Mouse (Mus musculus) embryonic facial prominence, embryonic 10.5 days (tissue): ENCODE results near the gene Rnaset2a. TPM values are rescaled to one million over a fixed set of nuclear protein-coding genes. Genes with fewer than 3 reads are reported as not detected.
A peak's percentile ranks its signal among the peaks of the same experiment; 100 is the strongest.
"Not testable (repeated sequence)": the region's sequence is repeated elsewhere in the genome, so short reads cannot be mapped to it uniquely, and the experiment has no call there.

ENCODE experiments used
- DNase-seq: peaks from one replicate; pipeline ENCODE4 v3.0.0-alpha.2; 2017; ENCODE audit warnings: low spot score
- H3K27ac ChIP-seq: fragments of 300-500 bp; sonication (generic); replicated peaks from 2 replicates; pipeline ENCODE4 v1.5.1; 2016; ENCODE audit warnings: mild to moderate bottlenecking
- H3K27me3 ChIP-seq: fragments of 300-500 bp; sonication (generic); replicated peaks from 2 replicates; pipeline ENCODE4 v1.6.1; 2016; ENCODE audit warnings: low read depth, mild to moderate bottlenecking; ENCODE audit not compliant: poor library complexity, severe bottlenecking
- H3K36me3 ChIP-seq: fragments of 300-500 bp; sonication (generic); replicated peaks from 2 replicates; pipeline ENCODE4 v1.6.1; 2016; ENCODE audit warnings: mild to moderate bottlenecking, moderate library complexity
- H3K4me1 ChIP-seq: fragments of 300-500 bp; sonication (generic); 2 replicates; pipeline ENCODE4 v1.6.1; 2016
- H3K4me3 ChIP-seq: fragments of 300-500 bp; sonication (generic); 2 replicates; pipeline ENCODE4 v1.5.1; 2016; ENCODE audit warnings: mild to moderate bottlenecking, moderate library complexity
- H3K9me3 ChIP-seq: fragments of 300-500 bp; sonication (generic); 2 replicates; pipeline ENCODE4 v1.6.1; 2016; ENCODE audit warnings: mild to moderate bottlenecking
- WGBS: fragments of 180-500 bp; shearing (Covaris S2); methylation state at CpG from one replicate; pipeline ENCODE4 v1.1.7; 2016; 5-methylcytosine and 5-hydroxymethylcytosine counted together
- polyA plus RNA-seq: library from polyadenylated mRNA; unstranded; fragments of >200 nt; fragmentation: Nextera tagmentation; extraction: Ambion mirVana; gene quantifications from 2 replicates; pipeline ENCODE4 v1.2.1, GENCODE M21; 2016

Rnaset2a gene
- polyA plus RNA-seq, 1 experiment from 2014 or later: 16.0 TPM

- Histone ChIP-seq H3K4me3 (peak within 1 kb of the TSS; percentile 63), H3K36me3 (peaks cover 14% of the 10 kb centered on the region), H3K27ac (peak within 1 kb of the TSS; percentile 85)
- DNase-seq, H3K4me1 ChIP-seq, H3K27me3 ChIP-seq, H3K9me3 ChIP-seq: not testable (repeated sequence)
- WGBS: 1% methylated on average over 23 of the region's 55 CpGs
Observed at GRCm38 (mm10) chr17:8164701-8165607, 17.1 kb upstream of the Rnaset2a start, which contains the start of gene Fgfr1op. Fgfr1op (plus strand) TSS chr17:8165501.

GRCm38 (mm10) chr17:8160969-8161368 is 13.1 kb upstream of the Rnaset2a start:
- H3K4me1 ChIP-seq, H3K27me3 ChIP-seq, H3K4me3 ChIP-seq, H3K9me3 ChIP-seq, H3K36me3 ChIP-seq, H3K27ac ChIP-seq: not testable (repeated sequence)
- 52% methylated on average over 3 of the region's 3 CpGs for WGBS
- peak; percentile 15 for DNase-seq

DNA sequence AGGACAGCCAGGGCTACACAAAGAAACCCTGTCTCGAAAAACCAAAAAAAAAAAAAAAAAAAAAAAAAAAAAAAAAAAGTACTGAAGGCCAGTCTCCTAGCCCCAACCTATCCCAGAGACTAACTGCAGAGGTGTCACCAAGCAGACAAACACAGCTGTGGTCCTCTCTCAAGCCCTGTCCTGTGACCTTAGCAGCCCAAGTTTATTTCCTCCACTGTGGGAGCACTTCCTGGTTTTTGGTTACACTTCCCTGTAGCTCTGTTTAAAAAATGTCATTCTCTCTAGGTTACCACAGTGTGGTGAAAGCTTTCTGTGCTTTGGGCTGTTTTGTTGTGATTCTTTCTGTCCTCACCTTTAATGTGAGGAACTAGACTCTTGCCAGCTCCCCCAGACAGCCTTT is 10.7 kb upstream of the Rnaset2a start:
- not testable (repeated sequence) for H3K36me3 ChIP-seq, DNase-seq, H3K9me3 ChIP-seq, H3K4me3 ChIP-seq, H3K27me3 ChIP-seq, H3K4me1 ChIP-seq, H3K27ac ChIP-seq
- WGBS: no CpG with 5 or more reads among the region's 1 CpGs

DNA sequence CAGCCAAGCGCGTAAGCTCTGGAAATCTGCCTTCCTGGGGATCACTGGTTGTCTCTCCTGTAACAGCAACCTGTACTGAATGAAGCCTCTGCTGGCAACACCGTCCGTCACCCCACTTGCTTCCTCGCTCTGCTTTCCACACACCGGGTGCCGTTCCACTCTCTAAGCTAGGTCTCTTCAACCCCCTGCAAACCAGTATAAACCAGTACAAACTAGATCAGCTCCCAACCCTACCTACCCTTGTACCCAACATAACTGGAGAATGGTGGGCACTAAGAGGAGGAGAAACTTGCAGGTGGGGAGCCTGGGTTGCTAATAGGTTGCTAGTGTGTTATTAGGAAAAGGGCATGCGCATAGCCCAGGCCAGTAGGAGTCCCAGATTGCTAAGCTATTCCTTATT is 8.1 kb upstream of the Rnaset2a start:
- H3K27ac ChIP-seq, DNase-seq, H3K9me3 ChIP-seq, H3K4me3 ChIP-seq, H3K4me1 ChIP-seq, H3K36me3 ChIP-seq, H3K27me3 ChIP-seq: not testable (repeated sequence)
- WGBS: 86% methylated on average over 1 of the region's 8 CpGs

- H3K4me1 ChIP-seq, H3K9me3 ChIP-seq, DNase-seq, H3K36me3 ChIP-seq, H3K27me3 ChIP-seq, H3K27ac ChIP-seq, H3K4me3 ChIP-seq: not testable (repeated sequence)
- 79% methylated on average over 7 of the region's 7 CpGs for WGBS
Observed at GRCm38 (mm10) chr17:8155010-8155409, 7.1 kb upstream of the Rnaset2a start.

DNA sequence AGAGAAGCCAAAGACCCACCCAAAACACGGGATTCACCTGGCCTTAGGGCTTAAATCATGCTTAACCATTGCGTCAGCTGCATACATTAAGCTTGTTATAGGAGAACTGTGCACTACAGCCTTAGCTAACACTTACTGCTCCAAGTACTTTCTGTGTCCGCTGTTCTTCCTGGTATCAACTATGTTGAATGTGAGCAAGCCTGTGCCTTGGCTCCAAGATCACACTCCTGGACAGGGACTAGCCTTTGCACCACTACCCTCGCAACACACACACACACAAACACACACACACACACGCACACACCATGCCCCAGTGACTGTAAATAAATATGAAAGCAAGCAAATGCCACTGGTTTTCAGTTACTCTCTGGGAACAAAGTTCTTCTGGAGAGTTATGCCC is 966 bp downstream of the Rnaset2a start:
- peak; percentile 11 for DNase-seq
- not testable (repeated sequence) for H3K36me3 ChIP-seq

DNA sequence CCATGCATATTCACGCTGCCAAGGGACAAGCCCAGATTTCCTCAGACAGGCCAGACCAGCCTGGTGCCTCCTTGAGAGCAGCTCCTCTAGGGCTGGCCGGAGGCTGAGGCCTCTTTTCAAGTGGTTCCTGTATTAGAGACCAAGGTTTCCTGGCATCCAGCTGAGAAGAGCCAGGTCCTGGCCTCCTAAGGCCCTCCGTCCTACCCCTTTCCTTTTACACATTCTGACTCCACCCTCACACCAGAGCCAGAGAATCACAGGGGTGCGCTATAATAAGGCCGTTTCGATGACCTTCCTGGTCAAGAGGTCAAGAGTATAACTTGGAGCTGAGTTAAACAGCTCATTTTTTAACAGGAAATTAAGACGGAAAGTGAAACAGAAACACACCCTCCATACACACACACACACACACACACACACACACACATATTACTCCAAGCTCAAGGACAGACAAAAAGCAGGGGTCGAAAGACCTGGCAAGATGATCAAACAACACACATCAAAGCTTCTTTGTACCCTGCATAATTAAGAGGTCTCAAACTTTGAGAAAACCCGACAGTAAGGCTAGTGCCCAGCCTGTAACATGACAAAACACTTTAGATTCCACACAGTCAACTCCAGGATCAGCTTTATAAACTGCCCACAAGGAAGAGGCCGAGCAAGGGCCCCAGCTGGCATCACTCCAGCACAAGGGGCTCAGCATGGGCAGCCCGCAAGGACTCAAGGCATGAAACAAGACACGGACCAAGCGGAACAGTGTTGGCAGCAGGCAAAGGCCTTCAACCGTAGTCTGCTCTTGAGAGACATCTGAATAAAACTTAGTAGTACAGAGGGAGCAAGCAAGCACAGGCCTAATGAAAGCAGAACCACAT is 3.9 kb downstream of the Rnaset2a start:
- H3K27ac ChIP-seq, H3K4me3 ChIP-seq, DNase-seq, H3K36me3 ChIP-seq, H3K27me3 ChIP-seq, H3K4me1 ChIP-seq, H3K9me3 ChIP-seq: not testable (repeated sequence)
- 71% methylated on average over 13 of the region's 14 CpGs for WGBS

More for the DNA sequence above, 966 bp downstream of the Rnaset2a start:
- peak overlapping the region; percentile 62 for H3K4me3 ChIP-seq
- not testable (repeated sequence) for H3K27me3 ChIP-seq, H3K9me3 ChIP-seq, H3K4me1 ChIP-seq, H3K27ac ChIP-seq
- WGBS: 30% methylated on average over 5 of the region's 5 CpGs

- H3K27ac ChIP-seq, H3K4me1 ChIP-seq, DNase-seq, H3K27me3 ChIP-seq, H3K9me3 ChIP-seq, H3K36me3 ChIP-seq, H3K4me3 ChIP-seq: not testable (repeated sequence)
- 85% methylated on average over 3 of the region's 3 CpGs for WGBS
Observed at GRCm38 (mm10) chr17:8140210-8140609, 7.7 kb downstream of the Rnaset2a start.

- not testable (repeated sequence) for H3K4me3 ChIP-seq, H3K4me1 ChIP-seq, H3K36me3 ChIP-seq, H3K9me3 ChIP-seq, H3K27ac ChIP-seq, DNase-seq, H3K27me3 ChIP-seq
- 94% methylated on average over 5 of the region's 5 CpGs for WGBS
Observed at GRCm38 (mm10) chr17:8138116-8138515, 9.8 kb downstream of the Rnaset2a start.

GRCm38 (mm10) chr17:8130849-8131248 is 17.0 kb downstream of the Rnaset2a start:
- H3K4me1 ChIP-seq, H3K36me3 ChIP-seq: not testable (repeated sequence)

GRCm38 (mm10) chr17:8129578-8129977 is 18.3 kb downstream of the Rnaset2a start:
- WGBS: 90% methylated on average over 9 of the region's 9 CpGs
- H3K4me1 ChIP-seq, H3K4me3 ChIP-seq: not testable (repeated sequence)

More at GRCm38 (mm10) chr17:8130849-8131248, 17.0 kb downstream of the Rnaset2a start:
- H3K4me3 ChIP-seq, H3K9me3 ChIP-seq, H3K27me3 ChIP-seq, H3K27ac ChIP-seq, DNase-seq: not testable (repeated sequence)
- WGBS: no CpG with 5 or more reads among the region's 6 CpGs

DNA sequence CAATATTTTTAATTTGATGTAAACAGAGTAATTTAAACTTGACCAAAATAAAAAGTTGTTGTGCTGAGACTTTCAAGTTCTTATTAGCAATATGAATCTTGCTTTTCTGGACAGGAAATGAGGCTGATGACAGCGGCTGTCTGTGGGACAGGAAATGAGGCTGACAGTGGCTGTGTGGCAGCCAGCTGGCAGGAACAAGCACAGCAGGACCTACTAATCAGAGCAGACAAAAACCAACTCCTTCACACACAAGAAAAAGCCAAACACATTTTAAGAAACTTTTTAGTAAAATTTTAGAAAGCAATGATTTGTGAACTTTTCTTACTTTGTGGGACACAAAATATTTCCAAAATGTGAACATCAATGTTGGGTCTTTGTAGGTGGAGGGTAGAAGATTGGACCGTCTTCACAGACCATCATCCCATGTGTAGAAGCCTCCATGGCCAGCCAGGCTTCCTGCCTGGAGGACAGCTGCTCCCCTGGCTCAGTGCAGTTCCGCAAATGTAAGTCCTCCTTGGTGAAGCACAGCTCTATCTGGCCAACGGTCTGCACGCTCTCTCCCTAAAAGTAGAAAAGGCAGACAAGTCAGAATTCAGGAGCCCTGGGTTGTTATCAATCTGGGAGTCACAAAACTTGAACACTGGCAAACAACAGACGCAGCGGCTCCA is 19.4 kb downstream of the Rnaset2a start:
- not testable (repeated sequence) for H3K4me1 ChIP-seq, H3K27ac ChIP-seq, H3K36me3 ChIP-seq, H3K9me3 ChIP-seq, DNase-seq, H3K27me3 ChIP-seq, H3K4me3 ChIP-seq
- 94% methylated on average over 1 of the region's 7 CpGs for WGBS

More at GRCm38 (mm10) chr17:8129578-8129977, 18.3 kb downstream of the Rnaset2a start:
- H3K27me3 ChIP-seq, H3K36me3 ChIP-seq, DNase-seq, H3K27ac ChIP-seq, H3K9me3 ChIP-seq: not testable (repeated sequence)
